Mouse (Mus musculus): ENCODE data around the gene Kcnh2. TPM values are rescaled to one million over a fixed set of nuclear protein-coding genes. Genes with fewer than 3 reads are reported as not detected.
A peak's percentile ranks its signal among the peaks of the same experiment; 100 is the strongest.

The Kcnh2 gene
- polyA plus RNA-seq, 1 experiment from 2014 or later = 0.08 TPM

GRCm38 (mm10) chr5:24353327-24353726, 1.9 kb upstream of the Kcnh2 start:
- peaks cover 13% of the 10 kb centered on the region for H3K4me1 ChIP-seq (ENCODE audit: insufficient read depth)
- no peak overlapping the region for H3K4me3 ChIP-seq (ENCODE audit: low read depth, low read length)
- no peak overlapping the region for H3K4me2 ChIP-seq (ENCODE audit: low read depth, low read length)
- no peak for TF ChIP-seq EP300 (IDR thresholded peaks at IDR 0.05; ENCODE audit: low read depth)
- no peaks in the 10 kb centered on the region for H3K36me3 ChIP-seq (replicated peaks; ENCODE audit: insufficient read depth, low read length)
- no peak overlapping the region for H3K27ac ChIP-seq (ENCODE audit: low read depth)
- H3K9me3 ChIP-seq (ENCODE audit: low read length) = no peaks in the 10 kb centered on the region
- DNase-seq = no peak
- 46% methylated on average over 4 of the region's 4 CpGs for WGBS (ENCODE audit: insufficient replicate concordance)
- ATAC-seq = no peak
- H3K9ac ChIP-seq (replicated peaks) = no peak overlapping the region
- H3K27me3 ChIP-seq (ENCODE audit: insufficient read depth, low read length) = peaks cover 61% of the 10 kb centered on the region

GRCm38 (mm10) chr5:24352251-24352859, 951 bp upstream of the Kcnh2 start:
- Histone ChIP-seq H3K36me3 (replicated peaks; ENCODE audit: insufficient read depth, low read length) (no peaks in the 10 kb centered on the region), H3K4me3 (ENCODE audit: low read depth, low read length) (no peak overlapping the region), H3K9me3 (ENCODE audit: low read length) (no peaks in the 10 kb centered on the region), H3K27me3 (ENCODE audit: insufficient read depth, low read length) (peaks cover 67% of the 10 kb centered on the region), H3K9ac (replicated peaks) (no peak overlapping the region), H3K27ac (ENCODE audit: low read depth) (no peak overlapping the region), H3K4me2 (ENCODE audit: low read depth, low read length) (0 out of 2 replicates have a peak overlapping the region, but pooled peaks have one; percentile 82), H3K4me1 (ENCODE audit: insufficient read depth) (peaks cover 17% of the 10 kb centered on the region)
- DNase-seq (no peak), ATAC-seq (no peak)
- TF ChIP-seq CTCF (IDR thresholded peaks at IDR 0.05; ENCODE audit: low read depth) (no peak), EP300 (IDR thresholded peaks at IDR 0.05; ENCODE audit: low read depth) (no peak)
- WGBS (ENCODE audit: insufficient replicate concordance) = 5% methylated on average over 23 of the region's 24 CpGs

GRCm38 (mm10) chr5:24351701-24352171, 332 bp upstream of the Kcnh2 start:
- Histone ChIP-seq H3K4me2 (ENCODE audit: low read depth, low read length) (peak overlapping the region; percentile 82), H3K27ac (ENCODE audit: low read depth) (no peak overlapping the region), H3K9ac (replicated peaks) (0 out of 2 replicates have a peak overlapping the region, but pooled peaks have one; percentile 11), H3K9me3 (ENCODE audit: low read length) (no peaks in the 10 kb centered on the region), H3K27me3 (ENCODE audit: insufficient read depth, low read length) (peaks cover 68% of the 10 kb centered on the region), H3K4me1 (ENCODE audit: insufficient read depth) (peaks cover 17% of the 10 kb centered on the region), H3K4me3 (ENCODE audit: low read depth, low read length) (peak overlapping the region; percentile 46), H3K36me3 (replicated peaks; ENCODE audit: insufficient read depth, low read length) (no peaks in the 10 kb centered on the region)
- ATAC-seq = peak; percentile 69
- peak; percentile 61 for DNase-seq
- under 1% methylated on average over 25 of the region's 41 CpGs for WGBS (ENCODE audit: insufficient replicate concordance)
- 0 out of 2 replicates have a peak, but pooled peaks have one; percentile 2 for TF ChIP-seq CTCF (IDR thresholded peaks at IDR 0.05; ENCODE audit: low read depth)
- TF ChIP-seq EP300 (IDR thresholded peaks at IDR 0.05; ENCODE audit: low read depth) = no peak

GRCm38 (mm10) chr5:24350531-24351250, 713 bp downstream of the Kcnh2 start:
- Histone ChIP-seq H3K4me3 (ENCODE audit: low read depth, low read length) (peak overlapping the region; percentile 46), H3K9ac (replicated peaks) (no peak overlapping the region; the same call in 1 of the 2 replicates), H3K36me3 (replicated peaks; ENCODE audit: insufficient read depth, low read length) (no peaks in the 10 kb centered on the region), H3K27ac (ENCODE audit: low read depth) (no peak overlapping the region), H3K9me3 (ENCODE audit: low read length) (no peaks in the 10 kb centered on the region), H3K4me2 (ENCODE audit: low read depth, low read length) (peak overlapping the region; percentile 82), H3K4me1 (ENCODE audit: insufficient read depth) (peaks cover 17% of the 10 kb centered on the region), H3K27me3 (ENCODE audit: insufficient read depth, low read length) (peaks cover 68% of the 10 kb centered on the region)
- no peak for TF ChIP-seq EP300 (IDR thresholded peaks at IDR 0.05; ENCODE audit: low read depth)
- no peak for TF ChIP-seq CTCF (IDR thresholded peaks at IDR 0.05; ENCODE audit: low read depth)
- WGBS (ENCODE audit: insufficient replicate concordance) = 51% methylated on average over 14 of the region's 15 CpGs
- ATAC-seq (no peak), DNase-seq (no peak)

GRCm38 (mm10) chr5:24350073-24350472, 1.3 kb downstream of the Kcnh2 start:
- Histone ChIP-seq H3K9me3 (ENCODE audit: low read length) (no peaks in the 10 kb centered on the region), H3K9ac (replicated peaks) (no peak overlapping the region), H3K27ac (ENCODE audit: low read depth) (no peak overlapping the region), H3K4me2 (ENCODE audit: low read depth, low read length) (no peak overlapping the region), H3K4me3 (ENCODE audit: low read depth, low read length) (no peak overlapping the region), H3K4me1 (ENCODE audit: insufficient read depth) (peaks cover 17% of the 10 kb centered on the region), H3K27me3 (ENCODE audit: insufficient read depth, low read length) (peaks cover 68% of the 10 kb centered on the region), H3K36me3 (replicated peaks; ENCODE audit: insufficient read depth, low read length) (no peaks in the 10 kb centered on the region)
- TF ChIP-seq CTCF (IDR thresholded peaks at IDR 0.05; ENCODE audit: low read depth) (no peak), EP300 (IDR thresholded peaks at IDR 0.05; ENCODE audit: low read depth) (no peak)
- no peak for ATAC-seq
- WGBS (ENCODE audit: insufficient replicate concordance) = 57% methylated on average over 3 of the region's 3 CpGs
- no peak for DNase-seq

- Histone ChIP-seq H3K4me3 (ENCODE audit: low read depth, low read length) (peak overlapping the region; percentile 45), H3K4me2 (ENCODE audit: low read depth, low read length) (peak overlapping the region; percentile 82), H3K4me1 (ENCODE audit: insufficient read depth) (peaks cover 27% of the 10 kb centered on the region), H3K36me3 (replicated peaks; ENCODE audit: insufficient read depth, low read length) (no peaks in the 10 kb centered on the region), H3K27me3 (ENCODE audit: insufficient read depth, low read length) (peaks cover 57% of the 10 kb centered on the region), H3K9me3 (ENCODE audit: low read length) (no peaks in the 10 kb centered on the region), H3K9ac (replicated peaks) (no peak overlapping the region), H3K27ac (ENCODE audit: low read depth) (no peak overlapping the region)
- DNase-seq = peak; percentile 53
- TF ChIP-seq CTCF (IDR thresholded peaks at IDR 0.05; ENCODE audit: low read depth) (no peak), EP300 (IDR thresholded peaks at IDR 0.05; ENCODE audit: low read depth) (no peak)
- WGBS (ENCODE audit: insufficient replicate concordance) = under 1% methylated on average over 30 of the region's 30 CpGs
- peak; percentile 21; the same call in 1 of the 2 replicates for ATAC-seq
Observed at GRCm38 (mm10) chr5:24348546-24348945, 2.9 kb downstream of the Kcnh2 start.

Measured in liver, postnatal 0 days (tissue).